Mouse (Mus musculus): ENCODE measurements around the gene Rab37. TPM values are rescaled to one million over a fixed set of nuclear protein-coding genes. Genes with fewer than 3 reads are reported as not detected.

Rab37 gene
- polyA plus RNA-seq, 1 experiment from 2014 or later: 0.85 TPM

- H3K4me2 ChIP-seq (ENCODE audit: low read length): no peak overlapping the region
- H3K27ac ChIP-seq (ENCODE audit: low read length): no peak overlapping the region
- no peaks in the 10 kb centered on the region for H3K27me3 ChIP-seq (replicated peaks; ENCODE audit: control insufficient read depth, insufficient read depth, low read length)
- H3K9ac ChIP-seq (replicated peaks; ENCODE audit: low read depth, low read length): no peak overlapping the region
- no peak for ATAC-seq
- peaks cover 6% of the 10 kb centered on the region; the same call in 1 of the 2 replicates for H3K36me3 ChIP-seq (ENCODE audit: control insufficient read depth, insufficient read depth)
- peaks cover 4% of the 10 kb centered on the region for H3K4me1 ChIP-seq (replicated peaks; ENCODE audit: control insufficient read depth, insufficient read depth, low read length)
- H3K9me3 ChIP-seq (ENCODE audit: control insufficient read depth, low read length): no peaks in the 10 kb centered on the region
- WGBS: 78% methylated on average over 25 of the region's 25 CpGs
- H3K4me3 ChIP-seq (replicated peaks; ENCODE audit: low read length): no peak overlapping the region
Observed at GRCm38 (mm10) chr11:115208776-115209732, 117.8 kb downstream of the Rab37 start.

- H3K9ac ChIP-seq (replicated peaks; ENCODE audit: low read depth, low read length): no peak overlapping the region
Observed at GRCm38 (mm10) chr11:115209958-115210357, 118.7 kb downstream of the Rab37 start.

More at GRCm38 (mm10) chr11:115209958-115210357, 118.7 kb downstream of the Rab37 start:
- no peaks in the 10 kb centered on the region for H3K9me3 ChIP-seq (ENCODE audit: control insufficient read depth, low read length)
- 80% methylated on average over 7 of the region's 7 CpGs for WGBS
- no peak overlapping the region for H3K4me2 ChIP-seq (ENCODE audit: low read length)
- no peaks in the 10 kb centered on the region for H3K27me3 ChIP-seq (replicated peaks; ENCODE audit: control insufficient read depth, insufficient read depth, low read length)
- no peak overlapping the region for H3K4me3 ChIP-seq (replicated peaks; ENCODE audit: low read length)
- ATAC-seq: no peak
- H3K4me1 ChIP-seq (replicated peaks; ENCODE audit: control insufficient read depth, insufficient read depth, low read length): peaks cover 4% of the 10 kb centered on the region
- H3K27ac ChIP-seq (ENCODE audit: low read length): no peak overlapping the region
- H3K36me3 ChIP-seq (ENCODE audit: control insufficient read depth, insufficient read depth): peaks cover 6% of the 10 kb centered on the region; the same call in 1 of the 2 replicates

Other genes starting within 250 kb of the Rab37 start
- gene Gprc5c, start 240.3 kb upstream of the Rab37 start, polyA plus RNA-seq (2015; fragmentation: Nextera tagmentation; extraction: Ambion mirVana): 6.1 and 7.0 TPM in 2 replicates
- gene Cd300a, start 201.4 kb upstream of the Rab37 start, polyA plus RNA-seq (2015; fragmentation: Nextera tagmentation; extraction: Ambion mirVana): 0.94 and 0.95 TPM in 2 replicates
- gene Cd300lb, start 157.0 kb upstream of the Rab37 start, polyA plus RNA-seq (2015; fragmentation: Nextera tagmentation; extraction: Ambion mirVana): 0.08 TPM in 1 of 2 replicates, not detected in the other
- not detected in 2 replicates for gene Cd300c, start 122.3 kb upstream of the Rab37 start, polyA plus RNA-seq (2015; fragmentation: Nextera tagmentation; extraction: Ambion mirVana)
- not detected in 2 replicates for gene Cd300ld, start 101.5 kb upstream of the Rab37 start, polyA plus RNA-seq (2015; fragmentation: Nextera tagmentation; extraction: Ambion mirVana)
- gene Cd300c2, start 89.6 kb upstream of the Rab37 start, polyA plus RNA-seq (2015; fragmentation: Nextera tagmentation; extraction: Ambion mirVana): 0.61 and 1.4 TPM in 2 replicates
- gene Cd300ld2, start 75.2 kb upstream of the Rab37 start, polyA plus RNA-seq (2015; fragmentation: Nextera tagmentation; extraction: Ambion mirVana): not detected in 2 replicates
- gene Cd300ld4, start 64.4 kb upstream of the Rab37 start, polyA plus RNA-seq (2015; fragmentation: Nextera tagmentation; extraction: Ambion mirVana): not detected in 2 replicates
- gene Cd300ld5, start 53.7 kb upstream of the Rab37 start, polyA plus RNA-seq (2015; fragmentation: Nextera tagmentation; extraction: Ambion mirVana): not detected in 2 replicates
- not detected in 2 replicates for gene Cd300ld3, start 43.0 kb upstream of the Rab37 start, polyA plus RNA-seq (2015; fragmentation: Nextera tagmentation; extraction: Ambion mirVana)
- gene Cd300e, start 29.3 kb upstream of the Rab37 start, polyA plus RNA-seq (2015; fragmentation: Nextera tagmentation; extraction: Ambion mirVana): not detected in 2 replicates
- gene Cd300lf, start 42.6 kb downstream of the Rab37 start, polyA plus RNA-seq (2015; fragmentation: Nextera tagmentation; extraction: Ambion mirVana): 0.27 TPM in 1 of 2 replicates, not detected in the other
- 49.9 and 57.3 TPM in 2 replicates for gene Slc9a3r1, start 71.9 kb downstream of the Rab37 start, polyA plus RNA-seq (2015; fragmentation: Nextera tagmentation; extraction: Ambion mirVana)
- 11.0 and 11.2 TPM in 2 replicates for gene Tmem104, start 96.1 kb downstream of the Rab37 start, polyA plus RNA-seq (2015; fragmentation: Nextera tagmentation; extraction: Ambion mirVana)
- 20.6 and 24.2 TPM in 2 replicates for gene Nat9, start 96.4 kb downstream of the Rab37 start, polyA plus RNA-seq (2015; fragmentation: Nextera tagmentation; extraction: Ambion mirVana)
- gene Grin2c, start 175.8 kb downstream of the Rab37 start, polyA plus RNA-seq (2015; fragmentation: Nextera tagmentation; extraction: Ambion mirVana): 0.29 and 0.37 TPM in 2 replicates
- 23.2 and 26.9 TPM in 2 replicates for gene Fdxr, start 185.6 kb downstream of the Rab37 start, polyA plus RNA-seq (2015; fragmentation: Nextera tagmentation; extraction: Ambion mirVana)
- gene Fads6, start 206.2 kb downstream of the Rab37 start, polyA plus RNA-seq (2015; fragmentation: Nextera tagmentation; extraction: Ambion mirVana): 0.27 and 0.76 TPM in 2 replicates
- gene Otop2, start 215.7 kb downstream of the Rab37 start, polyA plus RNA-seq (2015; fragmentation: Nextera tagmentation; extraction: Ambion mirVana): 0.24 TPM in 1 of 2 replicates, not detected in the other
- gene Ush1g, start 230.6 kb downstream of the Rab37 start, polyA plus RNA-seq (2015; fragmentation: Nextera tagmentation; extraction: Ambion mirVana): 0.10 TPM in 2 replicates
- gene Otop3, start 243.3 kb downstream of the Rab37 start, polyA plus RNA-seq (2015; fragmentation: Nextera tagmentation; extraction: Ambion mirVana): 0.37 TPM in 1 of 2 replicates, not detected in the other